12 mouse cellular contexts compared by ENCODE assay signal in the genomic region with DNA sequence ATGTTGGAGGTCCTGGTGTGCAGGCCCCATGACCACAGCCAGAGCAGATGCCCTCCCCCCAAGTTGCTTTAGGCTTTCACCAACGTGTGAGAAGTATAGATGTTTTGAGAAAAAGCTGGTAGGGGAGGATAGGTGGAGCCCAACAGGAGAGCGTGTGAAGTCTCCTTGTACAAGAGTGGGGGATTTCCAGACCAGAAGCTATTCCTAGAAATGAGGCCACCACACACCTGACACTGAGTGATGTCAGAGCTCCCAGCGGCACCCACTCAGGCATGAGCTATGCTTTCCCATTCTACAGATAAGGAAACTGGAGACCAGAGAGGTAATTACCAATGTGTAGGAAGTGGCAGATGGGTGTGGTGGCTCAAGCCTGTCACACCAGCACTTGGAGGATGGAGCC. TPM values are rescaled to one million over a fixed set of nuclear protein-coding genes. Genes with fewer than 3 reads are reported as not detected.
DNase-seq lines count a peak whose midpoint lies in the region; ATAC-seq and TF ChIP-seq lines count a peak whose summit lies in the region.
"Had no signal": no experiment of that assay in that cellular context is flagged by ENCODE, and none has a peak within 500 bp of the region (broad histone marks: within the 10 kb centered on the region; RNA-seq: fewer than 3 reads in every experiment).

No protein-coding gene starts in this region.

- H3K9me3 ChIP-seq in heart, embryonic 12.5 days (replicated peaks) = no peaks in the 10 kb centered on the region
- no peaks in the 10 kb centered on the region for H3K9me3 ChIP-seq in hindbrain, postnatal 0 days (ENCODE audit: low read length)
- H3K9me3 ChIP-seq: hindbrain, embryonic 10.5 days; limb, embryonic 13.5 days had no signal

- intact Hi-C loops in heart, adult 2 months (cut with DNase I) = loop anchor here (5.0 kb wide), 2 partner anchors 145 to 270 kb away; no protein-coding TSS in a partner anchor
- intact Hi-C loops in gastrocnemius, postnatal 36 days (cut with DNase I) = no loop called here

- TF ChIP-seq EP300 in heart, adult 2 months (IDR thresholded peaks at IDR 0.05; ENCODE audit: insufficient read depth, low read depth, low read length) = no peak

- no peaks in the 10 kb centered on the region for H3K27me3 ChIP-seq in heart, embryonic 12.5 days (replicated peaks)
- H3K27me3 ChIP-seq in heart, adult 2 months (ENCODE audit: control insufficient read depth, insufficient read depth, low read length) = no peaks in the 10 kb centered on the region
- no peaks in the 10 kb centered on the region for H3K27me3 ChIP-seq in hindbrain, postnatal 0 days (ENCODE audit: insufficient read depth, low read length)
- H3K27me3 ChIP-seq: limb, embryonic 13.5 days had no signal

- no peak for TF ChIP-seq CTCF in heart, adult 2 months (IDR thresholded peaks at IDR 0.05)
- no peak for TF ChIP-seq CTCF in hindbrain, postnatal 0 days (IDR thresholded peaks at IDR 0.05; ENCODE audit: low read depth)

- no peak overlapping the region for H3K4me2 ChIP-seq in heart, embryonic 12.5 days
- no peak overlapping the region for H3K4me2 ChIP-seq in hindbrain, postnatal 0 days (ENCODE audit: low read depth, low read length)
- H3K4me2 ChIP-seq: limb, embryonic 13.5 days had no signal

- H3K27ac ChIP-seq in heart, embryonic 12.5 days (ENCODE audit: poor library complexity, severe bottlenecking) = no peak overlapping the region
- no peak overlapping the region for H3K27ac ChIP-seq in heart, adult 2 months
- H3K27ac ChIP-seq in hindbrain, postnatal 0 days = no peak overlapping the region
- H3K27ac ChIP-seq: hindbrain, embryonic 10.5 days; kidney, postnatal 0 days; limb, embryonic 13.5 days had no signal

- H3K36me3 ChIP-seq in heart, embryonic 12.5 days = no peaks in the 10 kb centered on the region
- no peaks in the 10 kb centered on the region for H3K36me3 ChIP-seq in heart, adult 2 months (ENCODE audit: control insufficient read depth, insufficient read depth, low read length)
- no peaks in the 10 kb centered on the region for H3K36me3 ChIP-seq in hindbrain, postnatal 0 days (ENCODE audit: insufficient read depth, low read length)
- H3K36me3 ChIP-seq: hindbrain, embryonic 10.5 days; limb, embryonic 13.5 days had no signal

- H3K9ac ChIP-seq in heart, embryonic 12.5 days = no peak overlapping the region
- no peak overlapping the region for H3K9ac ChIP-seq in heart, adult 2 months (ENCODE audit: low read depth, low read length)
- H3K9ac ChIP-seq in hindbrain, postnatal 0 days (replicated peaks; ENCODE audit: low read length) = no peak overlapping the region
- H3K9ac ChIP-seq: limb, embryonic 13.5 days had no signal

- whole genome bisulfite sequencing in heart, embryonic 12.5 days = 55% methylated on average over 3 of the region's 3 CpGs
- WGBS in heart, adult 2 months = 63% methylated on average over 3 of the region's 3 CpGs
- 72% methylated on average over 3 of the region's 3 CpGs for WGBS in hindbrain, postnatal 0 days

- peak; percentile 70 for ATAC-seq in heart, embryonic 12.5 days (ENCODE audit: insufficient number of reproducible peaks, low FRiP score)
- ATAC-seq in CD4-positive, CD25-positive, alpha-beta regulatory T cell, adult 4 months = peak; percentile 76
- peak; percentile 62; the same call in 1 of the 2 replicates for ATAC-seq in erythroid progenitor cell, adult 5-6 weeks (replicated peaks; ENCODE audit: low FRiP score, poor library complexity, severe bottlenecking)
- ATAC-seq in hindbrain, postnatal 0 days = no peak

- no peaks in the 10 kb centered on the region for H3K79me2 ChIP-seq in heart, adult 2 months (replicated peaks; ENCODE audit: control insufficient read depth, insufficient read depth, low read length)

- H3K4me3 ChIP-seq in heart, embryonic 12.5 days = no peak overlapping the region
- H3K4me3 ChIP-seq in heart, adult 2 months = no peak overlapping the region
- no peak overlapping the region for H3K4me3 ChIP-seq in hindbrain, postnatal 0 days (ENCODE audit: low read length)
- H3K4me3 ChIP-seq: hindbrain, embryonic 10.5 days; limb, embryonic 13.5 days had no signal

- H3K4me1 ChIP-seq in heart, embryonic 12.5 days (replicated peaks) = peaks cover 9% of the 10 kb centered on the region
- H3K4me1 ChIP-seq in heart, adult 2 months (ENCODE audit: control insufficient read depth, insufficient read depth, low read length) = no peaks in the 10 kb centered on the region
- no peaks in the 10 kb centered on the region for H3K4me1 ChIP-seq in hindbrain, postnatal 0 days (ENCODE audit: insufficient read depth, low read length)
- H3K4me1 ChIP-seq: limb, embryonic 13.5 days had no signal

- DNase-seq in heart, adult 2 months = no peak
- peak; percentile 65 for DNase-seq in naive thymus-derived CD4-positive, alpha-beta T cell, adult 2 months (ENCODE audit: low read depth)
- DNase-seq in hindbrain, postnatal 0 days (ENCODE audit: low spot score) = no peak
- DNase-seq in gastrocnemius, postnatal 36 days = no peak
- no peak for DNase-seq in urinary bladder, adult 2 months (ENCODE audit: low spot score)
- DNase-seq: gastrocnemius, postnatal 10 days had no signal

- no peak for TF ChIP-seq POLR2A in heart, adult 2 months (IDR thresholded peaks at IDR 0.05; ENCODE audit: insufficient read depth, low read depth, low read length)

RNA-seq across cellular contexts. Expression of a gene that starts 56.2 kb away (rescaled TPM):
- polyA plus RNA-seq in heart, embryonic 12.5 days (2016; fragmentation: Nextera tagmentation; extraction: Ambion mirVana) = 17.5 and 18.3 TPM in 2 replicates
- 10 to 100 TPM; 57.4 to 63.4 TPM for total RNA-seq in heart, adult 2 months (2021)
- 26.5 and 35.7 TPM in 2 replicates for polyA plus RNA-seq in heart, adult 2 months (2012; rRNA removed)
- polyA plus RNA-seq in CD4-positive, CD25-positive, alpha-beta regulatory T cell, adult 4 months (2017; shearing (Covaris generic)) = 10 to 100 TPM; 27.0 to 36.1 TPM
- 32.4 and 35.6 TPM in 2 replicates for total RNA-seq in erythroid progenitor cell, adult 5-6 weeks (2015; ENCODE audit: low replicate concordance)
- total RNA-seq in erythroid progenitor cell, adult 5-6 weeks (2017; ENCODE audit: low replicate concordance) = 25.1 and 33.9 TPM in 2 replicates
- total RNA-seq in hindbrain, postnatal 0 days (2014; rRNA removed) = 41.0 and 42.9 TPM in 2 replicates
- polyA plus RNA-seq in hindbrain, postnatal 0 days (2015; fragmentation: Nextera tagmentation; extraction: Ambion mirVana) = 14.9 and 15.0 TPM in 2 replicates
- total RNA-seq in gastrocnemius, postnatal 36 days (2021) = 10 to 100 TPM; 81.7 to 82.8 TPM
- polyA plus RNA-seq in urinary bladder, adult 2 months (2012; rRNA removed) = 31.1 and 42.6 TPM in 2 replicates
